Mouse (Mus musculus): ENCODE measurements around the gene Hdgfl1.

- TF ChIP-seq CTCF (IDR thresholded peaks at IDR 0.05; ENCODE audit: low read depth): no peak
- TF ChIP-seq EP300 (optimal IDR thresholded peaks at IDR 0.05): no peak
These were observed 25.5 kb upstream of the Hdgfl1 start for GRCm38 (mm10) chr13:26795460-26795859.

Data from stomach, postnatal 0 days (tissue).